Mouse (Mus musculus): ENCODE measurements around the gene Dusp1.

Dusp1 gene

DNA sequence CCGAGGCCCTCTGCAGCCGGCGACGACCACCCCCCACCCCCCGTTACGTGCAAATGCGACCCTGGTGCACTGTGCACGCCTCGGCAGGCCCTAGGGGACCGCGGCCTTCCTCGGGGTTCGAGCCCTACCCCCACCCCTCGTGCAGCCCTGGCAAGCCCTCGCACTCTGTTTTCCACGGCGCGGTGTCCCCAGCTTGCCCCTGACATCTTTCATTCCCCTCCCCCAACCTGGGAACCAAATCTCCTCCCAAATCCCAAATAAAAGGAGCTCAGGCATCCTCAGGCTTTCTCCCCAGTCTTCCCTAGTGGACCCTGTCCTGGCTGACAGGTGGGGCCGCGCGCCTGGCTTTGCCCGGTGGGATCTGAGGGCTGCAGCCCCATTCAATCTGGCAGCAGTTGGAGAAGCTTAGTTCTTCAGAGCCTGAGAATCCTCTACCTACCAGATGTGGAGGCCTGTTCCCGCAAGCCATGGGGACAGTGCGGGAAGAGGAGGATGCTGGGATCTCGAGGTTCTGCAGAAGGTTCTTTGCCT is at the start of gene Dusp1:
Dusp1 (minus strand) TSS at position 478 of the 531 bp plus-strand sequence.
- in situ Hi-C loops (cut with MboI; ENCODE audit: low sequenced_read_pairs) = no loop called here

DNA sequence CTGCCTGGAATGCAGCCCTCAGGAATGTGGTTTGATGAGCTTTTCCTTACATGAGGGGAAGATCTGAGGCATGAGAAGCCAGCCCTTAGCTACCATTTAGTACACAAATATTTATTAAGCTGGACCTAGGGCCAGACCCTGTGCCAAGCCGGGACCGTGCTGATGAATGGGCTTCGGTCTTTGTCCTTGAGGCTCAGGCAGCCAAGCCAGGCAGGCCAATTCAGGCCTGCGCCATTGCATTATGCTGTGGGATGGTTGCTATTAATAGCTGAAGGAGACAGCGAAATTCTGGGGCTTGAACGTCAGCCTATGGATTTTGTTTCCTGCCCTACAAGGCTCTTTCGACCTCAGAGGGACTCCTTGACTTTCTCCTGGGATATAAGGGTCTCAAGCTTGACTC is 49.4 kb upstream of the Dusp1 start:
- in situ Hi-C loops (cut with MboI; ENCODE audit: low sequenced_read_pairs) = no loop called here

DNA sequence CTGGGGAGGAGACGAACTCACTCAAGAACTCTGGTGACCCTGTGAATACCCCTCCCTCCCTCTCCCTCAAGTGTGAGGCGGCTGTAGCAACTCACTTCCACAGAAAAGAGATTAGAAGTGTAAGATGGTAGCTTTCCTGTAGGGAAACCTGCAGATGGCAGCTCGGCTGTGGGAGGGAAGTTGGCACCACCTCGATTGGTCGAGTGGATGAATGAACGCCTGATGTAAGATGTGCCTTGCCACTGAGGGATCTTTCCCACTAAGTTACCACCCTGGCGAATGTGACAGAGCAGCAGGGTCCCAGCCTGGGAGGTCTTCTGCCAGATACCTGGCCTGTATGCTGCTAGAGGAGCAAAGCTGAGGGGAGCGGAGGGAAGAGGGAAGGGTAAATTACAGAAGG is 47.9 kb upstream of the Dusp1 start:
- in situ Hi-C loops (cut with MboI; ENCODE audit: low sequenced_read_pairs) = no loop called here

DNA sequence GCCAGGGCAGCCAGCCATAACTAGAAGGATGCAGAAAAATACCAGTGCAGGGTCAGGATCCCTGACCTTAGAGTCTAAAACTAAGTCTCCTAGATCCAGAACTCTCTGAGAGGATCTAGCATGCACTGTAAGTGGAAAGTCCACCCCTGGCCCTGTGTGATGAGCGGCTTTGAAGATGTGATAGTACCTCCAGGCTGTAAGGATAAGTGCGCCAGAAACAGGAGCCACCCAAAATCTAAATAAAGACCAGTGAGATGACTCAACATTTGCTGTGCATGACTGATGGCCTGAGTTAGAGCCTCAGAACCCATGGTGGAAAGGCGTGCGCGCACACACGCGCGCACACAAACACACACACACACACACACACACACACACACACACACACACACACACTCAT is 46.9 kb upstream of the Dusp1 start:
- in situ Hi-C loops (cut with MboI; ENCODE audit: low sequenced_read_pairs) = no loop called here

DNA sequence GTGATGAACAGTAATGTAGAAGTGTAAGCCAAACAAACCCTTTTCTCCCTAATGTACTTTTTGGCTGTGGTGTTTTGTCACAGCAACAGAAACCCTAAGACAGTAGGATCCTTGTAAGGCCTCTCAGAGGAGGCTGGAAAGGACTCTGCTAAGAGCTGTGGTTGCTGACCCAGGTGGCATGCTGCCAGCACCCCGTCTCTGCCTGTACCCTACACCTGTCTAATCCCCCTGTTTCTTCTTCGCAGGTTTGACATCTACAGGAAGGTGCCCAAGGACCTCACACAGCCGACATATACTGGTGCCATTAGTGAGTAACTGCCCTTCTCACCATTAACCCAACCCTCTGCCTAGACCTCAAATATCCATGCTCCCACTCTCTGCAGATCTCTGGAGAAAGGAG is 46.4 kb upstream of the Dusp1 start:
- in situ Hi-C loops (cut with MboI; ENCODE audit: low sequenced_read_pairs) = no loop called here

DNA sequence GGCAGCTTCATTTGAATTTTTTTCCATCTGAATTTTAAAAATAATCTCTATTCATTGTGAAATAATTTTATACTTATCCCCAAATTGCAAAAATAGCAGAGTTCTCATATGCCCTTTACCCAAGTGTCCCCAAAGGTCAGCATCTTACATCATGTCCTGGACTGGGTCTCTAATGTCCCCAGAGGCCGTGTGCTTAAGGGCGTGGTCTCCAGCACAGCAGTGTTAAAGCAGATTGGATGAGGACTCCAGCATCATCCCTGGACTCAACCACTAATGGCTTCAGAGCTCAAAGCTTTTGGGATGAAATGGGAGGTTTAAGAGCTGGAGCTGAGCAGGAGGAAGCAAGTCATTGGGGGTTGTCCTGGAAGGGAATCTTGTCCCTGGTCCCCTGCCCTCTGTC is 44.6 kb upstream of the Dusp1 start:
- in situ Hi-C loops (cut with MboI; ENCODE audit: low sequenced_read_pairs) = no loop called here

DNA sequence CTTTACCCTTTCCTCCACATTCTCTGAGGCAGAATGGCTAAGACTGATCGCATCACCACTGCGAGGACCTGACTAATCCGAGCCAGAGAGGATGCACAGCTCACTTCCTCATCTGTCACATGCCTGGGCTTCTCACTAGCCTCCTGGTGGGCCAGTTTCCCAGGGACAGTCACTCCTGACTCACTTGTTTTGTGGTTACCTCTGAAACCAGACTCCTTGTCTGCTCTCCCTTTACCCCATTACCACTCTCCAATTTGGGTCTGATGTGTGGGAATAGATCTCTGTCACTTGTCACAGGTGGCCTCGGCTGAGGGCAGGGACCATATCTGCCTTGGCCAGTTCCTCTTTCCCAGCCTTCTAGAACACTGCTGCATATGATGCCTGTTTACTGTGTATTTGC is 43.7 kb upstream of the Dusp1 start:
- in situ Hi-C loops (cut with MboI; ENCODE audit: low sequenced_read_pairs) = no loop called here

DNA sequence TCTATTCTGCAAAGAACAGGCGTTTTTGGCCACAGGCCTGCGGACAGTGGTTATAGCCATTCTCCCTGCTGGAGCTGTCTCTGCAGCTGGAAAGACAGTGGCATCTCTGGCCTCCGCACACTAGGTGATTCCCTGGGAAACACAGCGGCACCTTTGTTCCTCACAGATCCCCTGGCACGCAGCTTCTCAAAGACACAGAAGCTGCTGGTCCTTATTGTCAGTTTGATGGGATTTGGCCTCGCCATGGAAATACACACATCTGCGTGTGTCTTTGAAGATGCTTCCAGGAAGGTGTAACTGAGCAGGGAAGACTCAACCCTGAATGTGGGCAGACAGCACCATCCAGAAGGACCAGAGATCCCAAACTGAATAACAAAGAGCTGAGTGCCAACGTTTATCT is 41.4 kb upstream of the Dusp1 start:
- in situ Hi-C loops (cut with MboI; ENCODE audit: low sequenced_read_pairs) = no loop called here

DNA sequence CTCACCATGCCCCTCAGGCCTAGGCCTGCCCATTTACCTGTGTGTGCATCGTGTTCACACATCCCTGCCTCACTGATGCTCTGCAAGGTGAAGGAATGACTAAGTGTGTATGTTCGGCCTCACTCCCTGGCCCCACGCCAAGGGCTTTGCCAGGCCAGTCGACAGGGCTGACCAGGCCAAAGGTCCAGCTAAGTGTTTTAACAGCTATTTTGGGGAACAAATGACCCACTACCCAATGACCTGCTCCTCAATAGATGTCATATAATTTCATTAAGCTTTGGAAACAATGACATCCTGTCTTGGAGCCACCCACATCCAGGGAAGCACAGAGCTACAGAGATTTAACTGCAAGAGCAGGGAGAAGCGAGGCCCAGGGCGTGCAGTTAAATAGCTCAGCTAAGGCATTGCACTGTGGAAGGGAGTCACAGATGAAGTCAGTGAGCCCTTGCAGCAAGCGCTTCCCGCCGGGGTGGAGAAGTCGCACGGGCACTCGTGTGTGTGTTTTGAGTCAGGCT is 40.5 kb upstream of the Dusp1 start:
- in situ Hi-C loops (cut with MboI; ENCODE audit: low sequenced_read_pairs) = no loop called here

DNA sequence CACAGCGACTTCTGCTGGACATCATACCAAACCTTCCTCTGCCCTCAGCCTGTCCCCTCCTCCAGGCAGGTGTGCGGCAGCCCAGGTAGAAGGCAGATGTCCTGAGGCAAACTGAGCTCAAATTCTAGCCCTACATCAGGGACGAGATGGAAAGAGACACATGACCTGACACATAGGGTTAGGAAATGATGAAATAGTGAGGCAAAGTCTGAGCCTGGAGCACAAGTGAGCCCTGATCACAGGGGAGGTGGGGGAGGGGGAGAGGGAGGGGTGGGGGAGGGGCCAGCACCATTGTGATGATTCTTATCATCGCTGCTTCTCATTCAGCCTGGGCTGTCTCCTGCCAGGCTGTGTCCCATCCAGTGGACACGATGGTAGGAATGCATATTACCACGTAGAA is 40.0 kb upstream of the Dusp1 start:
- in situ Hi-C loops (cut with MboI; ENCODE audit: low sequenced_read_pairs) = no loop called here

DNA sequence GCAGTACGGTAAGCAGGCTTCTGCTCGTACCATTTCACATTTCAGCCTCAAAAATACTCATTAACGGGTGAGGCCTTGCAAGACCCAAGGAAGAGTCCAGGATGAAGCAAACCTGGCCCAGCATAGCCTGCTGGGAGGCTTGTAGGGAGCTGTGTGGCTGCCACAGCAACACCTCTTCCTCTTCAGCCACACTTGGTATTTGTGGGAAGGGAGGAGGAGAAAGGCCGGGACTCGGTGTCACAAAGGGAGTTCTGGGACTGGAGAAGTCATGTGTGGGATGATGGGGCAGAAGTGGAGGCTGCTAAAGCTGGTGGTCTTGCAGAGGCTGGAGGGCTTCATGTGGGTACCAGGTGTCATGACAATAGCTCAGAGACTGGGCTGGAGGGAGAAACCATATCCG is 39.6 kb upstream of the Dusp1 start:
- in situ Hi-C loops (cut with MboI; ENCODE audit: low sequenced_read_pairs) = no loop called here

DNA sequence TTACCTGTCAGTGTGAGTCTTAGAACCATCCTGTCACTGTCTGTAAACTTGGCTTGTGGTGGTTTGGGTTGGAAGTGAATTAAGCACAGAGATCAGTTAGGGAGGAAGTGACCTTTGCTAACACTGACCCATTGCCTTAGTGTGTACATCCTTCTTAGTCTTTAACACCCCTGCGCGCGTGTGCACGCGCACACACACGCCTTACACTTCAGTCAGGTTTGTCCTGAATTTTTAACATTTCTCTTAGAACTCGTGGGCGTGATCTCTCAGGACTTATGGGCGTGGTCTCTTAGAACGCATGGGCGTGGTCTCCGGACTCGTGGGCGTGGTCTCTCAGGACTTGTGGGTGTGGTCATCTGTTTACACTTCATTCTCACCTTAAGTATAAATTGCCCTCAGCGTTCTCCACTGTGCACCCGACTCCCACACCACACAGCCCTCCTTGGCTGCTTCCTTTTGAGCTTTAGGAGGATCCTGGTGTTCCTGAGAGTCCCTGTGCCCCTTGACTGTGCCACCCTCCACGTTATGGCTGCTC is 39.1 kb upstream of the Dusp1 start:
- in situ Hi-C loops (cut with MboI; ENCODE audit: low sequenced_read_pairs) = no loop called here

DNA sequence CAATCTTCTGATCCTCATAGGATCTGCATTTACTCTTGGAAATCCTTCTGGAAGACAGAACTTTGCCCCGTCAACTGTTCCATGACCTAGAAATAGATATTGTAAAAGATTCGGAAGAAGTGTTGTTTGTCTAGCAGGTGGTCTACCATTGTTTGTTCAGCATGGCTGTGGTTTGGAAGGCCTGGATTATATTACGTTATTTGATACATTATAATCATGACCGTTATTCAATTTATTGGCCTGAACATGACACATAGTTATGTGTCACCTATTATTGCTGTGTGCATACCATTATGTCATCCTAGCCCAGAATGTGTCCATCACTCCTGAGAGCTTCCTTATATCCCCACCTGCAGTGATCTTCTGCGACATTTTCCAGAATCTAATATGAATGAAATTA is 36.9 kb upstream of the Dusp1 start:
- in situ Hi-C loops (cut with MboI; ENCODE audit: low sequenced_read_pairs) = no loop called here

DNA sequence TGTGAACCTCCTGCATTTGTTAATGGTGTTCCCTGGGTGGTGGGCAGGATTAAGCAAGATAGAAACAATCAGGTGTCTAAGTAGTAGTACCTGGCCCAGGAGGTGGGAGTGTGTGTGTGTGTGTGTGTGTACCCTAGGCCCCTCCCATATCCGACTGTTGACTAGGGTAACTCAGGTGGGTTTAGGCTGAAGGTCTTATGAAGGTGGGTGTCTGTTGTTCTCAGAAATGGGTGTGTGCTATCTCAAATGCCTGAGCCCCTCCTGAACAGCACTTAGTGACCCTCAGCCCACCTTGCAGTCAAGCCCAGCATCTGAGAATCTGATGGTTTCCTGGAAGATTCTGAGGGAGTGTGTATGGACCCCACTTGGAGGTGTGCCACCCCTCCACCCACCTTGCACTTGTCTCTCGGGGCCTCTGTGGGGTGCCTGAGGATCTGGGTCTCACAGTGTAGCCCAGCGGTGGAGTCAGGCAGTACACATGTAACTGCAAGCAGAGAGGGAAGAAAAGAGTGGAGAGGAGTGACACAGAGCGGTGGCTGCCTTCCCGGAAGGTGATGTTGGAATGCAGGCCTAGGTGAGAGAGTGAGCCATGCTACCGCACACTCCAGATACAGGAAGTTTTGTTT is 35.0 kb upstream of the Dusp1 start:
- in situ Hi-C loops (cut with MboI; ENCODE audit: low sequenced_read_pairs) = no loop called here

DNA sequence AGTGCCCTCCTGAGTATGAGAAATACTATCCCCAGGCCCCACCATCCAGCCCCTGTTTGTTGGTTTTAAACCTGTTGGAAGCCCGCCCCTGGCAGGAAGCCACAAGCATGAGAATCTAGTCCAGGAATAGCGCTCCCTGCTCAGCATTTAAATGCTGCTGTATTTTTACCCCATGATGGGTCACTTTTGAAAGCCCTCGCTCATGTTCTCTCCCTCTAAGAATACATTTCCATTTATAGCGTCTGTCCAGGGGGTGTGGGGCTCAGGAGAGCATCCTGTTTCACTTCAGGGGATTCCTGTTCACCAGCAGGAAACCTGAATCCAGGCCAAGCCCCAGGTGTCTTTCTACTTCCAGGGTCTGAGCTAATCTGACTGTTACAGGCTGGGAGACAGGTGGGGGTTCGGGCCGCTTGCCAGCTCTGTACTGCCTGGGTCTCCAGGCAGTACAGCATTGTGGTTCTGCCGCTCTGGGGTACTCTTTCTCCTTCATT is 34.3 kb upstream of the Dusp1 start:
- in situ Hi-C loops (cut with MboI; ENCODE audit: low sequenced_read_pairs) = no loop called here

DNA sequence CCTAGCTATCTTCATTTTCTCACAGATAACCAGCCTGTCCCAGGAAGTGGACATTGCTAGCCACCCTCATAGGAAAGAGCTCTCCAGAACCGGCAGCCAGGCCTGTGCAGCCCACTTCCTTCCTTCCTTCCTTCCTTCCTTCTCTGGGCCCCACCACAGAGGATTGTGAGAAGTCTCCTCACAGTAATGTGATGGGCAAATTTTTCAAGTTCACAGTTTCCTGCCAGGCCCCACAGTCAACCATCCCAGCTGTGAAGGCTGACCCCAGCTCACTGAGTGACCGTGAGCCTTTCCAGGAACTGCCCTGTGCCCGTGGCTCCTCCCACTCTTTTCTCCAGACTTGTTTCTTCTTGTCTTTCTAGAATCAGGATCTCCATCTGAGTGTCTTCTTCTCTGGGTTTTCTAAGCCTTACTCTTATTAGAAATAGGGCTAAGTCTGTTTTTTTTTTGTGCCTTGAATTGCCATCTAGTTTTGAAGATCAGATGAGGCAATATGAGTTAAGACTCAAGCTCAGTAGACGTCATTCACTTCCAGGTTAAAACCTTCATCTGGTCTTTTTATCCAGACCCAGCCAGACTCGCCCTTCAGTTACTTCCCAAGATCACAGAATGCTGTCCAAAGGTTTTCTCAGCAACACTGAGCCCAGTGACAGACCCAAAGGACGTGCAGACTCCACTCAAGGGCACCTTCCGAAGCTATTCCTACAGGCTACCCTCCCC is 33.7 kb upstream of the Dusp1 start:
- in situ Hi-C loops (cut with MboI; ENCODE audit: low sequenced_read_pairs) = no loop called here

DNA sequence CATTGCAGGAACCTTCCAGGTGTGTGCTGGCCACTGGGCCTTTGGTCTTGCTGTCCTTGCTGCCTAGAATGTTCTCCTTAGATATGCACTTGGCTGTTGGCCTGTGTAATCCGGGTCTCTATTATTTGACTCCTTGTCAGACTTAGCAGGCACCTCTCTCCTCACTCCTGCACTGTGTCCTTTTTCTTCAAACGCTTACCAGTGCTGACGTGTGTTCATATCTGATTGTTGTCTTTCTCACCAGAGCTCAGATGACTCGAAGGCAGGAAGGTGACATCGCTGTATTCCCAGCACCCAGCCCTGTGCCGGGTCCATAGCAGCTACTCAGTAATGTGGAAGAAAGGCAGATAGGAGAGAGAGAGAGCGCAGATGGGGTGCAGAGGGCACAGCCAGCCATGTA is 33.0 kb upstream of the Dusp1 start:
- in situ Hi-C loops (cut with MboI; ENCODE audit: low sequenced_read_pairs) = no loop called here

DNA sequence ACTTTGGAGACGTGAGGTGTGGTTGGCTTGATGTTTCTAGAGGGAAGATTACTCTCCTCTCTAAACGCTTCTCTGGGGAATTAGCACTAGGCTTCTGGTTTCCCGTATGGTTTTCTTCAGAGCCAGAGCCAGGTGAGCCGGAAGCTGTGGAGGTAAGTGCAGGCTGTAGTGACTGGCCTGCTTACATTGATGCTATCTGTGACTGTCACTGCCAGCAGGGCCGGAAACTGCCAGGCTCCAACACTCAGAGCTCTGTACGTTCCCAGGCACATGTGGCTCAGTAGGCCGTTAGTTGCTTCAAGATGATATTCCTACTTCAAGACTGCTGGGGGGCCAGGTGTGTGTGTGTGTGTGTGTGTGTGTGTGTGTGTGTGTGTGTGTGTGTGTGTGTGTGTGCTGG is 32.2 kb upstream of the Dusp1 start:
- in situ Hi-C loops (cut with MboI; ENCODE audit: low sequenced_read_pairs) = no loop called here

DNA sequence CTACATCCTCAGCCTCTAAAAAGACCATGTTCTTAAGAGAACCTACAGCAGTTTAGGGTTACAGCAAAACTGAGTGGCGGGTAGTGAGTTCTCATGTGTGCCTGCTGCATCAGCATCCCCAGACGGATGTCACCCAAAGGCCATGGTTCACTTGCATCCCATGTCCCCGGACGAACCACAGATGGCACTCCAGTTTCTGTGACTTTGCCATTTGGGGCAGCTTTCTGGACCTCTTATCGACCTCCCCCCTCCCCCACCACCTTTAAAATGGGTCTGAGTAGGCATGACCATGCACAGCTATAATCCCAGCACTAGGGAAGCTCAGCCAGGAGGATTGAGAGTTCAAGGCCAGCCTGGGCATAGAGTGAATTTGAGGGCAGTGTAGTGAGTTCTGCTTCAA is 31.3 kb upstream of the Dusp1 start:
- in situ Hi-C loops (cut with MboI; ENCODE audit: low sequenced_read_pairs) = no loop called here

DNA sequence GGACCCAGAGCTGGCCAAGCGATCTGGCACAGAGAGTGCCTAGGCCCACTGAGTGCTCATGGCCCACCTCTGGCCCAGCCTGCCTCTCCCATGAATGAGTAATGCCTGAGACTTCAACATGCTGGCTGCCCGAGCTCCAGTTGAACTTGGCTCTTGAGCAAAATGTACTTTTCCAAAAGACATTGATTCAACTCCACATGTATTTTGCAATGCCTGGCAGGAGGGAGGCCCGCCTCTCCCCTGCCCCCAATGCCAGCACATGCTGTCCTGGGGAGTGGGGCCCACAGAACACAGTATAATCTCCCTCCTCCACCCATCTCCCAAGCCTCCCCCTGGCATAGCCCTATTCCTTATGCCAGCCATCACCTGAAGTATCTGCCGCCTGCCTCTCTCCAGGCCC is 30.6 kb upstream of the Dusp1 start:
- in situ Hi-C loops (cut with MboI; ENCODE audit: low sequenced_read_pairs) = no loop called here

DNA sequence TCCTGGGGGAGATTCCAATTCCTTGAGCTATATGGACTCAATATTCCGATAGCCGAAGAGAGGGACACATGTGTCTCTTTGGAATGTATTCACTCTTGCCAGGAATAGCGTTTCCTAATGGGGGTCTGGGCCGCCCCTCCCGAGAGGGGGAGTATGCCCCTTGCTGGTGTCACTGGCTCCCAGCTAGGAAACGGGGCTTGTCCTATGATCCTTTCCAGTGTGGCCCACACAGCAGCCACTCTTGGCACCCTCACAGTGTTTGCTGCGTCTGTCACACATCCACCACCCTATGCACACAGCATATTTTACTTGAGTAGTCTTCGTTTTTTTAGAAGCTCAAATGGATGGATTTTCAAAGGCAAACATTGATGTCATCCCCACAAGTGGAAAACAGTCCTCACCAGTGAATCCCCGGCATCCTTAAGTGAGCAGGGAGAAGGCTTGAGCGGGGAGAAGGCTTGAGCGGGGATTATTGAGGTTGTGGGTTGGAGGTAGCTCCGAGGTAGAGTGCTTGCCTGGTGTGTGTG is 26.1 kb upstream of the Dusp1 start:
- in situ Hi-C loops (cut with MboI; ENCODE audit: low sequenced_read_pairs) = no loop called here
